Mouse (Mus musculus): ENCODE data around the gene Lemd1.
A peak's percentile ranks its signal among the peaks of the same experiment; 100 is the strongest.

Lemd1 gene

DNA sequence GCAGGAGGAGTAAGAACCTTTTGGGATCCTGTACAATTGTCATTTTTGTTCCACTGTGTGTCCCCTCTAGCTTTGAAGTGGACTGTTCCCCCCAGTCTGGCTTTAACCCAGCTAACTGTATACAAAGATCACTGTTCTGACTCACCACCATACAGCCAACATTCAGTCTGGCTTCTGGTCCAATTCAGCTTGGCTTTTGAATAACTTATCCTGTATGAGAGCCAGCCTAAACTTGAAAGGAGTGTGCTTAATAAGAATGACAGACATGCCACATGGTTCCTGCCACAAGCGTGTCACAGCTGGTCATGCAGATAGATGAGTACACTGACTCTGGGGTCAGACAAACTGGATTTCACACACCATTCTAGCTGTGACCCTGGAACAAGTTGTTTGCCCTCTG lies 95.5 kb downstream of the Lemd1 start:
- no peak for DNase-seq (ENCODE audit: extremely low read depth, insufficient read length, low spot score)

DNA sequence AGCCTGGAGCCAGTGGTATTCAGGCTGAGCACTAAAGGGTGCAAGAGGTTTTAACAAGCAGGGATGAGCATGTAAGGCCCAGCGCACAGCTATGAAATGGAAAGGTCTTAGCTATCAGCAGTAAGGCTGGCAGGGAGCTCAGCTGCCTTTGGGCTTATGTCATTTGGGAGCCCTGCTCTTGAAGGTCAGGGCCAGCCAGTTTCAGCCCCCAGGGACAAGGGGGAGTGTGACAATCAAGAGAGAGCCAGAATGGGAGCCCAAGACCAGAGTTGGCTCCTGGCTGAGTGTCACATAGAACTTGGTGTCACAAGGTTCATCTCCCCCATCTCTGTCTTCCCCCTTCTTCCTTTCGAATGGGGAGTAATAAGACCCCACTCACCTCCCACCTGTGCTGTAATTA lies 96.2 kb downstream of the Lemd1 start:
- no peak for DNase-seq (ENCODE audit: extremely low read depth, insufficient read length, low spot score)

DNA sequence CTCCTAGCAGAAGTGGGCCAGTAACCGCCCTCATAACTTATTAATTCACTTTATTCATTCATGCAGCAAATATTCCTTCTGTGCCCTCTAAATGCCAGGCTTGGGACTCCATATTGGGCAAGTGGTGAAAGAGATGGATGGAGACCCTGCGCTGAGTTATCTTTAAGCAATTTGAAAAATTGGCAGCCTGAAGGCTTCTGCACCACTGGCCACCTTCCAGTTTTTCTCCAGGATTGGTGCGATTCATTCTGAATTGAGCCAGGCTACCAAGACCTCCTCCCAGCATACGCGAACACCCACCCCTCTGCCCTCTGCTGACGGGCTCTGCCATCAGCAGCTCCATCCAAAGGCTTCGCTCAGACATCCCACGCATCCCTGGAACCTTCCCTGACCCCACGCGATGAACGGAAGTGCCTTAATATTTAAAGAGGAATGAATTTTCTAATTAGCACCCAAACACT lies 96.8 kb downstream of the Lemd1 start:
- DNase-seq (ENCODE audit: extremely low read depth, insufficient read length, low spot score), result peak; percentile 70

DNA sequence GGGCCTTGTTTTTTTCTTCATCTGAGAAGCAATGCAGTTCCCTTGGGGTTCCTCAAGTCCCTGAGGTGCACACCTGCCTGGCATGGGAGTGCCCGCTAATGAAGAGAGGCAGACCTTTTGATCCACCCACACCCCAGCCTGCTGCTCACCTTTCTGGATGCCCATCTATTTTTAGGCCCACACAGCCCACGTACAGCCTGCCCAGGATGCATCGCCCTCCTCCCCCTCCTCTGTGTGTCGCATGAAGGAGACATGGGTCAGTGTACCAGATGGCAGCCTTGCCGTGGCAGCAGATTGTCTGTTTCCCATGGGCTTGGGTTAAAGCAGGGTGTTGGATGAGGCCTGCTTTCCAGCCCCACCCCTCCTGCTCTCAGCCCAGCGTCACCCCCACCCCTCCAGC lies 98.7 kb downstream of the Lemd1 start:
- peak; percentile 38 for DNase-seq (ENCODE audit: extremely low read depth, insufficient read length, low spot score)

DNA sequence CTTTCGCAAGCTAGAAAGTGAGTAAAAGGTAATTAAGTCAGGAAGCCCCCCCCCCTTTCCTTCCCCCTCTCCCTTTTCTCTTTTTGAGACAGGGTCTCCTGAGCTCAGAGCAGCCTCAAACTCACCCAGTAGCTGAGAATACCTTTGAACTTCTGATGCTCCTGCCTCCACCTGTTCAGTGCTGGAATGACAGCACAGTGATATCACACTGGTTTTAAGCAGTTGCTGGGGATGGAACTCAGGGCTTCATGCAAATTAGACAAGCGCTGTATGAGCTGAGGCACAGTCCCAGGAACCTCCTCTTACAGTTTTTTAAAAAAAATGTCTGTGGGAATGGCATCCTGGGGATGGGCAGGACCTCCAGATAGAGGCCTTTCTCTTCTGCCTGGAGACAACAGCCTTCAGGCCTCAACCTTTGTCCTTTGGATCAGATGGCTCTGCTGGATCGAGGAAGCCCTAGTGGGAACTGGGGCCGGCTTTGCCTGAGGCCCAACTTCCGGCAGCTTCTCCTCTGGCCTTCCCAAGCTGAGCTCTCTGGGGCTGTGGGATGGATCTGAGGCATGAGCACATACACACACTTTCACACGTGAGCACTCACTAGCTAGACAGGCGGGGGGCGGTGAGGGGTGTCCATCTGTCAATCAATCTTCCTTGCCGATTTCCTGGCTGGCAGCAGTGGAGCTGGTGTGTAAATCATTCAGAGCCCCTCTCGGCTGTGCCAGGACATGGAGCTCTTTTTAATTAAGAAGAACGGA lies 99.9 kb downstream of the Lemd1 start:
- DNase-seq (ENCODE audit: extremely low read depth, insufficient read length, low spot score), result peak; percentile 79

DNA sequence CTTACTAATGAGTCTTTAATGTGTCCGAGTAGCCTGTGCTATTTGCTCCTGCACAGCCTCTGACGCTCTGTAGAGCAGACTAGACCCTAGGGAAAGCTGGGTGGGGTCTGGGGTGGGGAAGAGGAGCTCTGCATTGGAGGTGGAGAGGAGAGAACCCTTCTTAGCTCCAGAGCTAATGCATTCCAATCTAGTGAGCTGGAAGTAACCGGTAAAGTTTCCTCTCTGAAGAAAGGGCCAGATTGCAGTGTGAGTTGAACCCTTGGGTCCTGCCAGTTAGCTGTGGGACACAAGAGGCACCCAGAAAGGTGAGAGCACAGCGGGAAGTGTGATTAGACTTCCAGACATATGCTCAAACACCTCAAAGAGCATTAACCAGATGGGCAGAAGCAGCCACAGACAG lies 100.5 kb downstream of the Lemd1 start:
- DNase-seq (ENCODE audit: extremely low read depth, insufficient read length, low spot score), result peak; percentile 78

DNA sequence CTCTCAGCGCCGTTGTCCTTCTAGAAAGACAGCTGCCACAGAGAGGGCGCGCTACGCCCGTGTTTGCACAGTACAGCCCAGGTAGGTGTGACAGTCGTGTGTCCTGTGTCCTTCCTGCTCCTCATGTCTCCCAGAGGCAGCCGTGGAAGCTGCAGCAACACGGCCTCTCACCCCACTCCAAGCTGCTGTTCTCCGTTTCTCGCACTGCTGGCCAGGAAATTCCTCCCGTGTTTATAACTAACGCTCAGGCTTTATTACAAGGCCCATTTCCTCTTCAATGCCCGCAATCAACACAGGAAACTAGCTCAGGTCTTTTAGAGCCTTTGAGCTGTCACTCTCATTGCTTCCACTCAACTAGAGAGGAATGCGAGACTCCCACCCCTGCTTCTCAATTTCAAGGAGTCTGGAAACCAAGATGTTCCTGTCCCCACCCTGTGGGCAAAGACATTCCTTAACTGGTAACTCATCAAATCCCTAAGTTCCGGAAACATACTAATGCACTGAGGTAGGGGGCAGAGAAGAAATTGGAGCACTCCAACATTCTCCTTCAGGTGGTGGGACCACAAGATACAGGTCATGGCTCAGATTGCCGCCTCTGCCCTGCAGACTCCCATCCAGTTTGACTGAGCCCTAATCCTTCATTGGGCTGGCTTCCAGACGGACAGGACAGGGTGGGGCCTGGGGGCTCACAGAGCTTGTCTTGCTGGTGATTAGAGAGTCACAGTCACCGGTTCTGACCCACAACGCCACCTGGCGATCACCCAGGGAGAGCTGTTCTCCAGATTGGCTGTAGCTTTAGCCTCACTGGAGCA lies 101.3 kb downstream of the Lemd1 start:
- peak; percentile 90 for DNase-seq (ENCODE audit: extremely low read depth, insufficient read length, low spot score)

DNA sequence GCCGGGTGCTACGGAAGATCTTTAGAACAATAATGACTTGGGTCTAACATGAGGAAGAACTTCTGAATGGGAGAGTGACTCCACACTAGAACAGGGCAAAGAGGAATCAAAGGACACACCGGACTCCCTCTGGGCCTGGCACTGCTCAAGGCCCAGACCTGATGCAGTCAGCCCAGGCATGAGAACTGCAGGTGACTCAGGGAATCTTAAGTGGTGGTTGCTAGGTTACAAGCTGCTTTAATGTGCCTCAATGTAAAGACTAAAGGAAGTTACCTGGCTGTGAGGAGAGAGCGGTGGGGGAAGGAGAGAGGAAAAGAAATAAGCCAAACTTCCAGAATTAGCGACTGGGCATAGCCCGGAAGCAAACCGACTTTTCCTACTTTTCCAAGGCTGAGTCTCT lies 104.3 kb downstream of the Lemd1 start:
- DNase-seq (ENCODE audit: extremely low read depth, insufficient read length, low spot score), result no peak

DNA sequence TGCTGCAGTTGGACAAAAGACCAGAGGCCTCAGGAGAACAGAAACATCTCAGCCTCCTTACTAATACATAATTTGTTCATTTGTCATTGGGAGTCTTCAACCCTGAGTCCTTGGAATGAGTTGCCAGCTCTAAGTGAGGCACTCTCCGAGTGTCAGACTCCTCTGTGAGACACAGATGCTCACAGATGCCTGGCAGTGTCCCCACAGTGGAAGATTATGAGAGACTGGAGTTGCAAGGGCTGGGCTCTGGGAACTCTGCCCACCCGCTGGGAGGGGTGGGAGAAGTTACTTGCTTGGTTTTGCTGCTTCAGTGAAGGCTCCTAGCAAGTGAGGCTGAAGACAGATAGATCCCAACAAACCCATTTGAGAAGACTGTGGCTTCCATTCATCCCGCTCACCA lies 104.8 kb downstream of the Lemd1 start:
- DNase-seq (ENCODE audit: extremely low read depth, insufficient read length, low spot score), result peak; percentile 63

DNA sequence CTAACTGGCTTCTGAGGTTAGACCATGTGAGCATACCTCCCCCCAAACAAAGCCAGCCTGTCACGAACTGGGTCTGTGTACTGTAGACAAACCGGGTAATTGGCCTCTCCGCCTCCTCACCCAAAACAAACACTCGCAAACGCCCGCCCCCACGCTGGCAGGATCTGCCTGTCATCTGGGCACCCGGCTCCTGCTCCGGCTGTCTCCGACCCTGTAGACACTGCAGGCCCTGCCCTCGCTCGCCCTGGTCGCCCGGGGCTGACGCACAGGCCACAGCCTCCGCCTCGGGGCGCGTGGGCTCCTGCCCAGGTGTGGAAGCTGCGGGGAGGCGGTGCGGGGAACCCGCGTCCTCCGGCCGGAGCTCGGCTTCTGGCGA lies 107.2 kb downstream of the Lemd1 start, which contains the start of gene Klhdc8a:
Klhdc8a (plus strand) TSS at position 202 of the 376 bp plus-strand sequence.
- DNase-seq (ENCODE audit: extremely low read depth, insufficient read length, low spot score), result peak; percentile 84

DNA sequence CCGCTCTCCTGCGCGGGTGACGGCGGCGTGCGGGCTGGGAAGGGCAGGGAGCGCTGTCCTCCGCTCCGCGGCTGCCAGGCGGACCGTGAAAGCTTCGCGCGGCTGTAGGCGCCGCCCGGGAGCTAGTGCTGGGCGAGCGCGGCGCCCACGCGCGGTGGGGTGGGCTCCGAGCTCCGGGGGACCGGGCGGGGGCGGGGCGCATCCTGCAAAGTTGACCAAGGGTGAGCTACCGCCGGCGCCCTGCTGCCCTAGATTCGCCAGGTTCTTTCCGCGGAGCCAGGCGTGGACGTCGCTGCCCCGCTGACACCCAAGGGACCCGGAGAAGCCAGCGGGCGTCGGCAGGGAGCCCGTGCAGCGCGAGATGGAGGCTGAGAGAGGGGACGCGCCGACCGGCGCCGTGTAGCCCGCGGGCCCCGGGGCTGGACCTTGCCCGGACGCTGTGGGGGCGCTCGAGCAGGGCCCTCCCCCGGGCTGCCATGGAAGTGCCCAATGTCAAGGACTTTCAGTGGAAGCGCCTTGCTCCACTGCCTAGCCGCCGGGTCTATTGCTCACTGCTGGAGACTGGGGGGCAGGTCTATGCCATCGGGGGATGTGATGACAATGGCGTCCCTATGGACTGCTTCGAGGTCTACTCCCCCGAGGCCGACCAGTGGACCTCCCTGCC lies 107.7 kb downstream of the Lemd1 start:
- peak; percentile 65 for DNase-seq (ENCODE audit: extremely low read depth, insufficient read length, low spot score)

DNA sequence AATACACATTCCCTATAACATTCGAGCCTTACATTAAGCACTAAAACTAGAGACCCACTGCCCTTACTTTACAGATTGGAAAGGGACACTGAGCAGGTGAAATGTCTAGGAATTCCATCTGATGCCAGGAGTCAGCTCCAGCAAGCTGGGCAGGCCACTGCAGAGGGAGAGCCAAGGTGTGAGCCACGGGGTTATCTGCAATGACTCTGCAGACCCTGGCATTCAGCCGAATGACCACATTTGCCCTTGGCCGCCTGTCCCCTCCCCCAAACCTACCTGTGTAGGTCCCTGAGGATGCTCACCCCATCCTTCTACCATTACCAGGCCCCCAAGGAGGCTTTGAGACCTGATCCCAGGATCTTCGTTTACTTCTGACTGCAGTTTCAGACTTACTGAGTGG lies 108.5 kb downstream of the Lemd1 start:
- no peak for DNase-seq (ENCODE audit: extremely low read depth, insufficient read length, low spot score)

DNA sequence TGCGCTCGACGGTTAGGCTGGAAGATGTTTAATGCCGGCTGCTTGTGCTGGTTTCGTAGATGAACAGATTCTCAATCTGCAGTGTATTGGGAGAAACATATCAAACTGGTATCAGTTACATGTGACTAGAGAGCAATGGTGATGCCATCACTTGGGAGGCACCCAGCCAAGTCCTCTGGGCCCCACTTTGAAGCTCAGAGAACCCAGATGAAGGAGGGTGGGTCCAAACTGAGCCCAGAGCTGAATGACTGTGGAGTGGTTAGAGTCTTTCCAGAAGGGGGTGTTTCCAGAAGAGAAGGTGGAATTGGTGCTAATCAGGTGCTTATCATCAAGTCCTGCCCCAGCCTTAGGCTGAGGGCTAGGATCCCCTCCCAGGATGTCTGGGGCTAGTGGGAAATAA lies 110.0 kb downstream of the Lemd1 start:
- no peak for DNase-seq (ENCODE audit: extremely low read depth, insufficient read length, low spot score)

DNA sequence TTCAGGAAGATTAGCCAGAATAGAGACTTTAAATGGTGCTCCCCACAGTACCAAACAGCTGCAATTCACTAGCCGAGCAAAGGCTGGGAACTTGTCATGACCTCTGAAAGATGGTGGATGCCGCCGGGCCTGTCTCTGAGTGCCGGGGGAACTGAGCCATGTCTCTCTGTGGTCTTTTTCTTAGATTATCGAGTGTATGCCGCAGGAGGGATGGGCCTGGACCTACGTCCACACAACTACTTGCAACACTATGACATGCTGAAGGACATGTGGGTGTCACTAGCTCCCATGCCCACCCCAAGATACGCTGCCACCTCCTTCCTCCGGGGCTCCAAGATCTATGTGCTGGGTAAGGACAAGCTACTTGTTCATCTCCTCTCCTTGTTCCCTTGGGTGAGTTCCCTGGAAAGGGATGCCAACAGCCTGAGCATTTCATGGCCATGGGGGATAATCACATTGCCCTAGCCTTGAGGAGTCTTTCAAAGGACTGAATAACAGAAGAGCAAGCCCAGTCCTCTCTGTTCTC lies 111.2 kb downstream of the Lemd1 start:
- no peak for DNase-seq (ENCODE audit: extremely low read depth, insufficient read length, low spot score)

DNA sequence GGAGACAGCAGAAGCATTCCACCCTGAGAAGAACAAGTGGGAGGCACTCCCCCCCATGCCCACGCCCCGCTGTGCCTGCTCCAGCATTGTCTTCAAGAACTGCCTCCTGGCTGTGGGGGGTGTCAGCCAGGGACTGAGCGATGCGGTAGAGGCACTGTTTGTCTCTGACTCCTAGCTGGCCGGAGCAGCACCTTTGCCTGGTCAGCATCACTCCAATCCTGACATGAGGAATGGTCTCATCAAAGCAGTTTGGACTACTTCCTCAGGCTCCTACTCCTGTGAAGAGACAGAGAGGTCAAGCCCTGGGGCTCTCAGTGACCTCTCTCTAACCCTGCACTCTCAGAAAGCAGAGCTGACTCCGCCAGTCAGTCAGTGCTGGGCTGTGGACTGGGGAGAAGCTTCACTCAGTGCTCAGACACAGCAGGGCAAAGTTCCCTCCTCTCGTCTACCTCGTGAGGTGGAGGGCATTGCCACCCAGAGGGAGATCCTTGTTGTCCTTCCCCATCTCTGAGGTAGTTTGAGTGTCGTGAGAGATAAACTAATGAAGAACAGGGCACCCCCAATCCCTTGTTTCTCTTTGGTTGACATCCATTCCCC lies 113.5 kb downstream of the Lemd1 start:
- no peak for DNase-seq (ENCODE audit: extremely low read depth, insufficient read length, low spot score)

DNA sequence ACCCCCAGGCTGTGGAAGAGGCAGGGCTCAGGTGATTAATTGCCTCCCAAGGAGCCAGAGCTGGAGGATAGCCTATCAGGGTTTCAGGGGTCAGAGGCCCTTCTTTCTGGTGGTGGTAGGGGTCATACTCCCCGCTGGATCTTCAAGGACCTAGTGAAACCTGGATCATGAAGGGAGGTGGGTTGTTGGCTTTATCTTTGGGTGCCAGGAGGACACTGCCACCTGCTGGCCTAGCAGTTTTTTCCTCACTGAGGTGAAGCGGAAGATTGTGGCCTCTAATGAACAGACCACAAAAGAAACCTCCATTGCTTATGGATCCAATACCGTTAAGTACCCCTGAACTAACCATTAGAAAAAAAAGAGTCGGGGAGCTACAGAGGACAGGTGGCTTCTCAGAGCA lies 114.9 kb downstream of the Lemd1 start:
- DNase-seq (ENCODE audit: extremely low read depth, insufficient read length, low spot score), result no peak

DNA sequence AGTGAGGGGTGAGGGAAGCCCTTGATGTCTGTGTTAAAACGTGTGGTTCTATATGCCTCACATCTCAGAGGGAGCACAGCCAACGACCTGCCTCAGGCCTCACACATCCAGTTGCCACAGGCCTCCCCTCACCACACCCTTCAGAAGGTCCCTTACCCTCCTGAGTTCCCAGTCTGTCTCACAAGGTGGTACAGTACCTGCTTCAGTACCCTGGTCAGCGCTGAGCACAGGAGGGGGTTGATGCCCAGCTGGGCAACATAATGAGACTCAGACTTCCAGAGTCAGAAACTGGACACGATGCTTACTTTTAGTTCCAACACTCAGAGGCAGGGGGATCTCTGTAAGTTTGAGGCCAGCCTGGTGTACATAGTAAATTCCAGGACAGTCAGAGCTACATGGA lies 115.6 kb downstream of the Lemd1 start:
- DNase-seq (ENCODE audit: extremely low read depth, insufficient read length, low spot score), result no peak

DNA sequence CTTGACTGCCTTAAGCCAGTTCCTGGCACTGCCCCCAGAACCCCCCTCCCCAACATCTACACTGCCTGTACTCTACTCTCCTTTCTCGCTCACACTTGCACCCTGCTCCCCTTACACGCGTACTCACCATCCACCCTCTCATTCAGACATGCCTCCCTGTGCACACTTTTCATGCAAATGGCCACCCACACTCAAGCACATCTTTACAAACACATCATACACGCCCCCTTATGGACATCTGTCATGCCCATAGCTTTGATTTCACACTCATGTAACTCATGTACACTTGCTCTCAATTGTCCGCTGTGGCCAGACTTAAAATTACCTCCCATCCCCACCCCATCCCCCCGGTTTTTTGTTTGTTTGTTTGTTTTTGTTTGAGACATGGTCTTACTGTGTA lies 116.7 kb downstream of the Lemd1 start:
- DNase-seq (ENCODE audit: extremely low read depth, insufficient read length, low spot score), result no peak

DNA sequence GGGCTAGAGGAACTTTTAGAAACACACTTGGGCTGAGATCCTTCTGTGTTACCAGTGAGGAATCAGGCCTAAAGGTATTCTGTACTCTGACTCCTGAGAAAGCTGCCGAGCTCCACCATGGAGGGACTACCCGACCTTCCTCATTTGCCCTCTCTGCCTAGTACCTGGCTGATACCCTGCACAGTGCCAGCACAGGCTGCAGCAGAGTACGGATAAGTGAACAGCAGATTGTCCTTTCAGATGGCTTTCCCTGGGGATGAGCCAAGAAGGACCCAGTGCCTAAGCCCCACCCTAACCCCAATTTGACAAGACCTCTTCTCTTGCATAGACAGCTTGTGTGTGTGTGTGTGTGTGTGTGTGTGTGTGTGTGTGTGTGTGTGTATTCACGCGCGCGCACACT lies 117.4 kb downstream of the Lemd1 start:
- no peak for DNase-seq (ENCODE audit: extremely low read depth, insufficient read length, low spot score)

Measured in 3134 (cell line).